Mouse (Mus musculus) intestine, embryonic 14.5 days (tissue): ENCODE data around the gene Slc35f2. TPM values are rescaled to one million over a fixed set of nuclear protein-coding genes. Genes with fewer than 3 reads are reported as not detected.

Source experiments
- ATAC-seq: fragments of 200-750 bp; cut with Nextera tagmentation; replicated peaks from 2 replicates; pipeline ENCODE4 v1.8.0; 2017; ENCODE audit warnings: low read depth, moderate number of reproducible peaks, moderate TSS enrichment, moderate library complexity; ENCODE audit not compliant: low FRiP score, low TSS enrichment
- DNase-seq: peaks from one replicate; pipeline ENCODE4 v3.0.0-alpha.2; 2018; ENCODE audit warnings: low spot score
- H3K27ac ChIP-seq: fragments of 300-500 bp; sonication (generic); 2 replicates; pipeline ENCODE4 v1.5.1; 2014; ENCODE audit warnings: low read depth, mild to moderate bottlenecking, control low read depth
- H3K27me3 ChIP-seq: fragments of 300-500 bp; sonication (generic); replicated peaks from 2 replicates; pipeline ENCODE4 v1.6.1; 2014; ENCODE audit warnings: low read length, control low read depth; ENCODE audit not compliant: control insufficient read depth, insufficient read depth
- H3K36me3 ChIP-seq: fragments of 300-500 bp; sonication (generic); 2 replicates; pipeline ENCODE4 v1.6.1; 2014; ENCODE audit warnings: low read length, control low read depth; ENCODE audit not compliant: control insufficient read depth, insufficient read depth
- H3K4me1 ChIP-seq: fragments of 300-500 bp; sonication (generic); replicated peaks from 2 replicates; pipeline ENCODE4 v1.6.1; 2014; ENCODE audit warnings: low read length, control low read depth, mixed read lengths; ENCODE audit not compliant: control insufficient read depth, insufficient read depth
- H3K4me2 ChIP-seq: fragments of 300-500 bp; sonication (generic); 2 replicates; pipeline ENCODE4 v1.6.1; 2014; ENCODE audit warnings: low read length
- H3K4me3 ChIP-seq: fragments of 300-500 bp; sonication (generic); 2 replicates; pipeline ENCODE4 v1.5.1; 2014; ENCODE audit warnings: low read depth, low read length, control low read depth, mixed read lengths
- H3K9ac ChIP-seq: fragments of 300-500 bp; sonication (generic); 2 replicates; pipeline ENCODE4 v1.6.1; 2014; ENCODE audit warnings: mild to moderate bottlenecking, low read length
- H3K9me3 ChIP-seq: fragments of 300-500 bp; sonication (generic); 2 replicates; pipeline ENCODE4 v1.6.1; 2016; ENCODE audit warnings: low read length, control low read depth; ENCODE audit not compliant: control insufficient read depth
- WGBS: fragments of 180-500 bp; shearing (Covaris S2); extraction: QIAGEN DNeasy Blood & Tissue Kit; methylation state at CpG from one replicate; pipeline ENCODE4 v1.1.7; 2014; 5-methylcytosine and 5-hydroxymethylcytosine counted together
- polyA plus RNA-seq: library from polyadenylated mRNA; unstranded; fragments of >200 nt; fragmentation: Nextera tagmentation; extraction: Ambion mirVana; gene quantifications from 2 replicates; pipeline ENCODE4 v1.2.1, GENCODE M21; 2014

Gene Slc35f2
- polyA plus RNA-seq, 1 experiment from 2014 or later: 13.7 TPM

- ATAC-seq: no peak; the same call in 1 of the 2 replicates
- H3K9ac ChIP-seq: no peak overlapping the region
- peak overlapping the region; percentile 94 for H3K4me2 ChIP-seq
- H3K36me3 ChIP-seq: no peaks in the 10 kb centered on the region
- H3K27ac ChIP-seq: no peak overlapping the region
- WGBS: 33% methylated on average over 12 of the region's 12 CpGs
- 0 out of 2 replicates have a peak, but pooled peaks cover 4% of the 10 kb centered on the region for H3K9me3 ChIP-seq
- H3K4me1 ChIP-seq: 0 out of 2 replicates have a peak, but pooled peaks cover 4% of the 10 kb centered on the region
- peak overlapping the region; percentile 56 for H3K4me3 ChIP-seq
- DNase-seq: peak; percentile 53
- peaks cover 15% of the 10 kb centered on the region for H3K27me3 ChIP-seq
Observed at GRCm38 (mm10) chr9:53770771-53771343, 481 bp upstream of the Slc35f2 start.

- WGBS: 2% methylated on average over 17 of the region's 17 CpGs
- H3K4me1 ChIP-seq: 0 out of 2 replicates have a peak, but pooled peaks cover 4% of the 10 kb centered on the region
- DNase-seq: peak; percentile 68
- H3K9me3 ChIP-seq: 0 out of 2 replicates have a peak, but pooled peaks cover 4% of the 10 kb centered on the region
- peak overlapping the region; percentile 51 for H3K9ac ChIP-seq
- no peaks in the 10 kb centered on the region for H3K36me3 ChIP-seq
- H3K4me3 ChIP-seq: peak overlapping the region; percentile 56
- H3K4me2 ChIP-seq: peak overlapping the region; percentile 94
- H3K27me3 ChIP-seq: peaks cover 15% of the 10 kb centered on the region
- H3K27ac ChIP-seq: no peak overlapping the region
- ATAC-seq: peak; percentile 36; the same call in 1 of the 2 replicates
Observed at GRCm38 (mm10) chr9:53772121-53772561, 803 bp downstream of the Slc35f2 start.

GRCm38 (mm10) chr9:53775511-53775910 is 4.2 kb downstream of the Slc35f2 start:
- Histone ChIP-seq H3K36me3 (no peaks in the 10 kb centered on the region), H3K27ac (no peak overlapping the region), H3K9ac (no peak overlapping the region), H3K27me3 (peaks cover 15% of the 10 kb centered on the region), H3K9me3 (no peaks in the 10 kb centered on the region), H3K4me3 (no peak overlapping the region), H3K4me1 (0 out of 2 replicates have a peak, but pooled peaks cover 4% of the 10 kb centered on the region), H3K4me2 (no peak overlapping the region)
- WGBS: 86% methylated on average over 2 of the region's 2 CpGs
- DNase-seq: no peak
- ATAC-seq: no peak

- ATAC-seq (no peak), DNase-seq (no peak)
- no peaks in the 10 kb centered on the region for H3K4me1 ChIP-seq
- WGBS: 78% methylated on average over 16 of the region's 16 CpGs
- H3K36me3 ChIP-seq: no peaks in the 10 kb centered on the region
- no peak overlapping the region for H3K4me3 ChIP-seq
- no peak overlapping the region for H3K27ac ChIP-seq
- H3K4me2 ChIP-seq: no peak overlapping the region
- H3K9ac ChIP-seq: no peak overlapping the region
- H3K27me3 ChIP-seq: no peaks in the 10 kb centered on the region
- 0 out of 2 replicates have a peak, but pooled peaks cover 2% of the 10 kb centered on the region for H3K9me3 ChIP-seq
Observed at GRCm38 (mm10) chr9:53786561-53787407, 15.4 kb downstream of the Slc35f2 start.

- no peak overlapping the region for H3K9ac ChIP-seq
Observed at GRCm38 (mm10) chr9:53793830-53794330, 22.5 kb downstream of the Slc35f2 start.

GRCm38 (mm10) chr9:53794490-53794889 is 23.2 kb downstream of the Slc35f2 start:
- ATAC-seq (no peak), DNase-seq (peak; percentile 54)
- Histone ChIP-seq H3K27me3 (no peaks in the 10 kb centered on the region), H3K9ac (no peak overlapping the region), H3K9me3 (no peaks in the 10 kb centered on the region), H3K27ac (no peak overlapping the region), H3K4me1 (no peaks in the 10 kb centered on the region; the same call in 1 of the 2 replicates), H3K4me3 (no peak overlapping the region), H3K4me2 (no peak overlapping the region), H3K36me3 (no peaks in the 10 kb centered on the region)
- 32% methylated on average over 9 of the region's 9 CpGs for WGBS

More at GRCm38 (mm10) chr9:53793830-53794330, 22.5 kb downstream of the Slc35f2 start:
- ATAC-seq: no peak
- no peaks in the 10 kb centered on the region for H3K27me3 ChIP-seq
- no peaks in the 10 kb centered on the region for H3K36me3 ChIP-seq
- H3K4me1 ChIP-seq: no peaks in the 10 kb centered on the region; the same call in 1 of the 2 replicates
- no peaks in the 10 kb centered on the region for H3K9me3 ChIP-seq
- H3K4me3 ChIP-seq: no peak overlapping the region
- WGBS: 56% methylated on average over 1 of the region's 1 CpGs
- no peak overlapping the region for H3K27ac ChIP-seq
- DNase-seq: no peak
- H3K4me2 ChIP-seq: no peak overlapping the region

- H3K4me3 ChIP-seq: no peak overlapping the region
- no peak for DNase-seq
- ATAC-seq: no peak
- H3K27me3 ChIP-seq: no peaks in the 10 kb centered on the region
- no peak overlapping the region for H3K9ac ChIP-seq
- H3K4me2 ChIP-seq: no peak overlapping the region
- no peaks in the 10 kb centered on the region for H3K9me3 ChIP-seq
- no peak overlapping the region for H3K27ac ChIP-seq
- H3K36me3 ChIP-seq: no peaks in the 10 kb centered on the region
- no peaks in the 10 kb centered on the region; the same call in 1 of the 2 replicates for H3K4me1 ChIP-seq
Observed at GRCm38 (mm10) chr9:53795351-53795750, 24.0 kb downstream of the Slc35f2 start.

- ATAC-seq: no peak
- no peak for DNase-seq
- Histone ChIP-seq H3K36me3 (no peaks in the 10 kb centered on the region), H3K4me1 (no peaks in the 10 kb centered on the region; the same call in 1 of the 2 replicates), H3K4me3 (no peak overlapping the region), H3K27me3 (no peaks in the 10 kb centered on the region), H3K9me3 (no peaks in the 10 kb centered on the region), H3K27ac (no peak overlapping the region), H3K4me2 (no peak overlapping the region), H3K9ac (no peak overlapping the region)
- WGBS: 66% methylated on average over 3 of the region's 3 CpGs
Observed at GRCm38 (mm10) chr9:53796386-53796785, 25.0 kb downstream of the Slc35f2 start.
